Mouse (Mus musculus) brain, embryonic 18.5 days (tissue): ENCODE measurements around the gene Snx8.
"Not testable (repeated sequence)": the region's sequence is repeated elsewhere in the genome, so short reads cannot be mapped to it uniquely, and the experiment has no call there.

ENCODE experiments used
- DNase-seq: peaks from one replicate; pipeline ENCODE4 v3.0.0-alpha.2; 2012; ENCODE audit warnings: low read depth, low spot score

The Snx8 gene

DNA sequence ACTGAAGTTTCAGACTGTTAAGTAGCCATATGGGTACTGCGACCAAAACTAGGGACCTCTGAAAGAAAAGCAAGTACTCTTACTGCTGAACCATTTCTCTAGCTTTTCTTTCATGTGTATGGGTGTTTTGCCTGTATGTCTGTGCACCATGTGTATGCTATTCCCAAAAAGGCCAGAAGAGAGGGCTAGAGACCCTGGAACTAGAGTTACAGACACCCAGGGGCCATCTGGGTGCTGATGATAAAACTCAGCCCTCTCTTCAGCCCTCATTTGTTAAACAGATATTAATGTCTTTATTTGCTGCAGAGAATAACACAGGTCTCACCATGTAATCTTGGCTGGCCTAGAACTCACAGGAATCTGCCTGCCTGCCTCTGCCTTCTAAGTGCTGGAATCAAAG lies 4.6 kb downstream of the Snx8 start:
- no peak for DNase-seq

DNA sequence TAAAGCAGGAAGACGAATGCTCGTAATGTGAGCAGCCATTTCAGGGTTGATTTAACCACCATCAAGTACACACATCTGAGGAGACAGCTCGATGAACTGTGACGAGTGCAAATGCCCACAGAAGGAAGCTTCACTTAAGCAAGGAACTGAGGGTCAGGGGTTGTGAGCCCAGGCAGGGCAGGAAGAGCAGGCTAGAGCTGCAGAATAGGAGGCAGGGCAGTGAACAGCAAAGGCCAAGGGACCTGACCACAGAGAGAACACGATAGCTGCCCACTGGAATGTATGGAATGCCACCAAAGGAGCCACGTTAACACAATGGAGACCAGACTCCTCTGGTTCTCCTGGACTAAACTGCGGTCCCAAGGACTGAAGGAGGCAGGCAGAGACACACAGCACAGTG lies 5.5 kb downstream of the Snx8 start:
- DNase-seq, result no peak

DNA sequence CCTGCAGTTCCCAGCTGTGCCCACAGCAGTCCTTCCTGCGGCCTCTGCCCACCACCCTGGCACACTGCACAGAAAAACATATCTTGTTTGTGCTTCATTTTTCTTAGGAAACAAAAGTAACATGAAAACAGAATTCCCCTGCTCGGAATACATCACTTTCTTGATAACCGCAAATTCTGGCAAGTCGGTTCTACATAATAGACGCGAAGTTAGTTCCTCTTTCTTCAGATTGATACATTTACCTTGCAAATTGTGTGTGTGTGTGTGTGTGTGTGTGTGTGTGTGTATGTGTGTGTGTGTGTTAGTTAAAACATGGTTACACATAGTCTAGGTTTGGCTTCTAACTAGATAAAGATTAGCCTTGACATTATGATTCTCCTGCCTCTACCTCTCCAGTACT lies 6.4 kb downstream of the Snx8 start:
- no peak for DNase-seq

DNA sequence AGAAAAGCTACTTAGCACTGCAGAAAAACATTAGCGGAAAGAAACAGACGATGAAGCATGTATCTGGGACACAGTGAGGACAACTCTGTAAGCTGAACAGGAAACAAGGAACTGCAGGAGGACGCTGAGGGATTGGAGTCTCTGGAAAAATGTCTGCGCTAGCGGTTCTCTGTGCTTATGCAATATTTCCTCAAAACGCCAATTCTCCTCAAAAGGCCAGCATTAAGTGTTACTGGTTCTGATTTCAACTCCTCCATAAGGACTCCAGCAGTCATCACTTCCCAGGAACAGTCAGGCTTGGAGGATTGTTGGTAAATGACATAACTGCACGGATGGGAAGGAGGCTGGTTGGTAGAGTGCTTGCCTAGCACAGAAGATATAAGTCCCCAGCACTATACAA lies 7.9 kb downstream of the Snx8 start:
- DNase-seq, result no peak

DNA sequence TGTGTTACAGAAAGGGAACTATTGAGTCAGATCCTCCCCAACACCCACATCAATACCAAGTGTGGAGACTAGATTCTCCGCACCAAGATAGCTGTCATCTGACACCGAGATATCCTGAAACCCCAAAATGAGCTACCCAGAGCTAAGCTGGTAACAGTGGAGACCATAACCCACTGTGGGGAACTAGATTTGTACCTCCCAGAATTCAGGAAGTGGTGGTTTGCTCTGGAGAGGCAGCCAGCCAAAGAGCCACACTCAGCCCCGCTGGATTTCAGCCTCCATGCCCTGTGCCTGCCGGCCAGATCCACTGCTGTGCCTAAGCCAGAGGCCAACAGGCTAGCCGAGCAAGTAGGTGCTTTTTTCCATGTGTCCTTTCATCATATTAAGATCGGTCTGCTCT lies 9.8 kb downstream of the Snx8 start:
- no peak for DNase-seq

DNA sequence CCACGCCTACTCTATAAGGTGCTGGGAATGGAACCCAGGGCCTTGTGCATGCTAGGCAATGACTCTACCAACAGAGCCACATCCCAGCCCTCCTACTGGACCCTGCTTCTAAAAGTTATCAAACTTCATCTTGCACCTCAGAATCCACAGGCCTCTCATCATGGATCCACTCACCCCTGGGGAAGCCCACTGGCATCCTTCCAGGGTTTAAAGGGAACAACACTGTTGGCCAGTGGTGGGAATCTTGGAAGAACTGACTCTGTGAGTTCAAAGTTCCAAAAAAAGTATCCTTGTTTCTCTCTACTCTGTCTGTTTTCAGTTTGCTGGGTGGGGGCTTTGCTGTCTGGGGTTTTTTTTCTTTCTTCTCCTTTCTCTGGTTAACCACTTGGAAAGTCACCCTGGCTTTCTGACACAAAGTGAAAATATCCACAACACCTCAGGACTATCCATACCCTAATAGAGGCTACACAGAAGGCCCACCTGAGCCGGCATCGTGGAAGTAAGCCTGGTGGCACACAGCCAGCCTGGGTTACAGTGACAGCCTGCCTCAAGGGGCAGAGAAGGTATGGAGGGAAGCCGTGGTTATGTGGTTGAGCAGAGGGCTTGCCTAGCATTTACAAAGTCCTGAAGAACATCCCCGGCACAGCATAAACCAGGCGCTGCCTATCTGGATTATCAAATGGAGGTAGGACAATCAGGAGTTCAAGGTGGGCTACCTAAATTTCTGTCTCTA lies 10.8 kb downstream of the Snx8 start:
- DNase-seq, result no peak

DNA sequence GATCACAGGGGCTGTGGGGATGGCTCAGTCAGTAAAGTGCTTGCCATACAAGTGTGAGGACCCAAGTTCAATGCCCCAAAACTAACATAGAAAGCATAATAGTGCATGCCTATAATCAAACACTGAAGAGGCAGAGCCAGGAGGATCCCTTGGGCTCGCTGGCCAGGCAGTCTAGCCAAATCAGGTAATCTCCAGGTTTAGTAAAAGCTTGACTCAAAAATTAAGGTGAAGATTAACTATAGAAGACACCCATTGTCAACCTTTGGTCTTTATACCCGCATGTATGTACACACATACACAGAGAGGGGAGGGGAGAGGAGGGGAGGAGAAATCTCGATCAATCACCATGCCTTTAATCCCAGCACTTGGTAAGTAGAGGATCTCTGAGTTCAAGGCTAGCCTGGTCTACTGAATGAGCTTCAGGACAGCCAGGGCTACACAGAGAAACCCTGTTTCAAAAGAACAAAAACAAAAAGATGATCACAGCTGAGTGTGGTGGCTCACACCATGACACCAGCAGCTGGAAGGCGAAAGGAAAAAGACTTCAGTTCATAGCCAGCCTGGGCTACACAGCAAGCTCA lies 13.7 kb downstream of the Snx8 start:
- DNase-seq, result no peak

DNA sequence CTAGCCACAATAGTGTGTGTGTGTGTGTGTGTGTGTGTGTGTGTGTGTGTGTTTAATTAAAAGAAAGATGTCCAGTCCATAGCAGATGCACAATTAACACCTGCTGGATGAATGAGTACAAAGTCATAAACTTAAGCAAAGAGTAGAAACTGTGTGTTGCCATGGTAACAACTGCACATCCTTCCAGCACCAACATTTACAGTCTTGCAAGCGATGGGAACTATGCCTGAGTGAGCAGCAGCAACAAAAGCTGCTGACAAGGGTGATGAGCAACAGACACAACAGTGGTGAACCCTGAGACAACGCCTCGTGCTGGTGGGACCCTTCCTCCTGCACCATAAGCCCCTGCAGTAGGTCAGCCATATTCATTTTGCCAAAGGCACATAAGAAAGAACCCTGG lies 14.8 kb downstream of the Snx8 start:
- no peak for DNase-seq

DNA sequence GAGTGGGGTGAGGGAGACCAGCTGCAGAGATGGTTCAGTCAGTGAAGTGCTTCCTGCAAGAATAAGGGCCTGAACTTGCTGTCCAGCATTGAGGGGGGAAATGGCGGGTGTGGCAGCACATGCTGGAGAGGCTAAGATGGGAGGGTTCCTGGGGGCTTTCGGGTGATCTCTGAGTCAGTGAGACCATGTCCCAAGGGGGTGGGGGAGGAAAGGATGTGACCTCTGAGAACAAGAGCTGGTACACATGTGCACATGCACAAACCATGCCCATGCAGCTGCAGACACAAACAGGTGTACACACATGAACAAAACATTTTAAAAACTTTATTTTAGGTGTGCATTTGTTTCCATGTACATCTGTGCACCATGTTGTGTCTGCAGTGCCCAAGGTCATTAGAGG lies 15.4 kb downstream of the Snx8 start:
- no peak for DNase-seq

DNA sequence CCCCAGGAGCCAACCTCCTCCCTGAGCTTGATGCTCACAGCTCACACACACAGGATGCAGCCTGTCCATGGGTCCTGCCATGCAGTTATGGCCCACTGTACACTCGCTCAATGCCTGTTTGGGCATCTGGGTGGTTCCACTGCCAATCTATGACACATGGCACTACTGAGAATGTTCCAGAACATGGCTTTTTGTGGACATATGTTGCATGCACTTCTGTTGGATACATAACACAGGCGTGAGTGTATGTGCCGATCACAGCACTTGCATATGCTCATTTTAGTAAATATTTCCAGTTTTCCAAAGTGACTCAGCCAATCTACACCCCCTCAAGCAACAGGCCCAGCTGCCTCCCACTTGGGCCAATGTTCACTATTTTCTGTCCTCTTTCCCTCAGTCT lies 17.4 kb downstream of the Snx8 start:
- peak; percentile 64 for DNase-seq

DNA sequence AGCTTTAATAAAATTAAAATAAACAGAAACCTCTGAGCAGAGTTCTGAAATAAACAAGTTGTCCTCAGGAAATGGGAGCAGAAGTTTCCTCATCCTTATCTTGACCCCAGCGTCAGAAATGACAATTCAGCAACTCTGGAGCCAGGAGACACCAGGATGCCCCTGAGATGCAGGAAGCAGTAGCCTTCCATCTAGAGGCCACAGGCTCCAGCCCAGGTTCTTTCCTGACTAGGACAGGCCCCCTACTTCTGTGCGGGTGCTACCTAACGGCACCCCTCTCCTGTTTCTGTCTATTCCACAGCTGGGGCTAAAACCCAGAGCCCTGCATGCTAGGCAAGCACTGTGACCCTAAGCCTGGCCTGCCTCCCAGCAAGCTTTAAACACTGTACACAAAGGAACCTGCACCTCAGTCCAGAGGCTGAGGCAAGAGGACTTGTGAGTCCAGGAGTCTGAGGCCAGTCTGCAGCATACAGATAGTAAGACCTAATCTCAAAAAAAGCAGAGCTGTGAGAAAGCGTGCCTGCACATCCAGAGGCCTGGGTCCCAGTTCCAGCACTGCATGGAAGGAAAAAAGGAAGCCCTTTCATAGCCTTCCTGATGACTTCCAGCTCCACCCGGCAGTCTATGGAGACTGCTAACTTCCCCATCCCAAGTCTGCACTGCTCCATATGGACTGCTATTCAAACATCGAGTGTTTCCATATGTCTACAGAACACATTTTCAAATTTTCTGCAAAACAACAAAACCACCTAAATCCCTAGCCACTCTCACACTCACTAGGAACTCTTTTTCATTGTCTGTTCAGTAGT lies 18.4 kb downstream of the Snx8 start:
- no peak for DNase-seq

DNA sequence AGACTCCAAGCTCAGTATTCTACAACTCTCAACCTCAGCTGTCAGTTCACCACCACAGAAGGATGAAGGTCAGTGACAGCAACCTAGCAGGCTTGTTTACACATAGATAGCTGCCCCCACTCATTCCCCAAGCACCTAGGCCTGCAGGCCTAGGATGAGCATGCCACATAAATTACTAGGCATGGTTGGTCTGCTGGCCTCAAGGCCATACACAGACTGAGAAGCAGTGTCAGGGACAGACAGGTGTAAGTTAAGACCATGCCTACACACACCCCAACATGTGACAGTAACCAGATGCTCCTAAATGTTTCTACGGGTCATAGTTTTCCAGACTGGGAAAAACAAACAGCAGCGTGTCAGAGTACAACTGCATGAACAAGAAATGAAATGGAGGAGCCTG lies 19.6 kb downstream of the Snx8 start:
- DNase-seq, result no peak

DNA sequence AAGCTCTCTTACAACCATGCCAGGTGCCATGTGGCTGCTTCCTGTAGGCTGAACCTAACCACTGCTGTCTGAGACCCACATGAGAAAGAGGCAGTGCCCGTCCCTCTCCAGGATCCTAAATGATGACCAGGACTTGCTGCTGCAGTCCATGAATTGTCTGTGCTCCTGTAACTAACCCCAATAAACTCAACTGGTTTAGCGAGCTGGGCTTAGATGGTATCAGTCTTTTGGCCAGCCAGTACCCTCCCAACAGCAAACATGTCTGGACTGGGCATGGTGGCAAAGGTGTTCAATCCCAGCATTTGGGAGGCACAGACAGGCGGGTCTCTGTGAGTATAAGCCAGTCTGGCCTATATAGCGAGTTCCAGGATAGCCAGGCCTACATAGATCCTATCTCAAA lies 20.1 kb downstream of the Snx8 start:
- no peak for DNase-seq

DNA sequence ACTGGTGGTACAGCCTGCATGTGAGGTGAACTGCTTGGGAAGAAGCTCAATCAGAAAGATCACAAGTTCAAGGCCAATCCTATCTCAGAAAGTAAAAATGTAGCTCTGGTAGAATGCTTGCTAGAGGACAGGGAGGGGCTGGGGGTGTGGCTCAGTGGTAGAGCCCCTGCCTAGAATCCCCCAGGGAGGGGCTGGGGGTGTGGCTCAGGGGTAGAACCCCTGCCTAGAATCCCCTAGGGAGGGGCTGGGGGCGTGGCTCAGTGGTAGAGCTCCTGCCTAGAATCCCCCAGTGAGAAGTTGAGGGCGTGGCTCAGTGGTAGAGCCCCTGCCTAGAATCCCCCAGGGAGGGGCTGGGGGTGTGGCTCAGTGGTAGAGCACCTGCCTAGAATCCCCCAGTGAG lies 20.9 kb downstream of the Snx8 start:
- not testable (repeated sequence) for DNase-seq

DNA sequence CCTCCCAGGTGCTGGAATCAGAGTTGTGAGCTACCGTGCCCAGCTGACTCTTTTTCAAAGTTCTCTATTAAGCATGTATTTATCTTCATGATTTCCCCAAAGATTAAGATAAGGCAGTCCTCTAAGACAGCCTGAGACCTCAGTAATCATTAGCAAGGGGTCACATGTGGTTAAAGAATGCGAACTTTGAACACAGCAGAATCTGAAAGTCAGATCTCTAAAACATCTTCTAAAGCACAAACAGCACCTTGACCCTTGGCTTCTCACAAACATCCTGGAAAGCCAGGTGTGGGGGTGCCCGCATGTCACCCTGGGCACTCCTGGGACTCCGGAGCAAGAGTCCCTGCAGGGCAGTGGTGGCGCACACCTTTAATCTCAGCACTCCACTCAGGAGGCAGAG lies 24.6 kb downstream of the Snx8 start:
- DNase-seq, result no peak

DNA sequence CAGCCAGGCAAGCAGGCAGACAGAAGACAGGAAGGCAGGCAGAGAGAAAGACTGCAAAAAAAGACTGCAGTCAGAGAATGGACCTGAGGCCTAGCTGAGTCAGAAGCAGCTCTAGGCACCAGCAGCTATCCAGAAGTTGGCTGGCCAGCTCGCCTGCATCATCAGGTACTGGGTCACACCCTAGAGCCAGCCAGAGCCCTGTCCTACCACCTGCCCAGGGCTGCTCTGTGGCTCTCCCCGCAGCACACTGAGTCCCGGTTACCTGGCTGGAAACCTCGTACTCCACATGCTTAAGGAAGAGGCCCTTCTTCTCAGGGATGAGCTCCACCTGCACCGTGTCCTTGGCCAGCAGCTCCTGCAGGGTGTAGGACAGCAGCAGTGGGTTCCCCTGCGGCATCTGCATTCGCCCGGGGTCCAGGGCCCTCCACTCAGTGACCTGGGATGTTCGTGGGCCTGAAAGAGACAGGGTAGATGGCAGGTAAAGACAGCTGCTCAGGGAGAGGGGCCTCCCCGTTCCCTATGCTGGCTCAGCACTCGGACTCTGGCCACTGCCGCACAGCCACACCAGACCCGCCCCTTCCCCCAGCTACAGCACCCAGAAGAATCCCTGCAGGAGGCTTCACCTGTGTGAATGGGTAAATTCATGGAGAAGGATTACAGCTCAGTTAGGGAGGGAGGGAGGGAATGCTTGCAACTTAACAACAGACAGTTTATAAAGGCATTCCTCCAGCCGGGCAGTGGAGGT lies 29.0 kb downstream of the Snx8 start:
- DNase-seq, result no peak

DNA sequence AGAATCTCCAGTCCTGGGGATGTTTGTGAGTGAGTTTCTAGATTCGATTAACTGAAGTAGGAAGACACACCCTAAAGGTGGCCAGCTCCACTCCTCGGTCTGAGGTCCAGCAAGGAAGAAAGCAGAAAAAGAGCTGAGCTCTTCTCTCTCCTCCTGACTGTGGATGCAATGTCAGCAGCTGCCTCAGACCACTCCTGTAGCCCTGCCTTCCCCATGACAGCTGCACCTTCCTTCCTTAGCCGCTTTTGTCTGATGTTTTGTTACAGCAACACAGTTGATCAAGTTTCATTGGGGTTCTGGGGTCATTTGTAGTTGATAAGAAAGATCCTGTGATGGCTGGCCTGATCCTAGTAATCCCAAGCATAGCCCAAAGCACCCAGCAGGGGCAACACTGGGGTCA lies 31.6 kb downstream of the Snx8 start:
- no peak for DNase-seq

DNA sequence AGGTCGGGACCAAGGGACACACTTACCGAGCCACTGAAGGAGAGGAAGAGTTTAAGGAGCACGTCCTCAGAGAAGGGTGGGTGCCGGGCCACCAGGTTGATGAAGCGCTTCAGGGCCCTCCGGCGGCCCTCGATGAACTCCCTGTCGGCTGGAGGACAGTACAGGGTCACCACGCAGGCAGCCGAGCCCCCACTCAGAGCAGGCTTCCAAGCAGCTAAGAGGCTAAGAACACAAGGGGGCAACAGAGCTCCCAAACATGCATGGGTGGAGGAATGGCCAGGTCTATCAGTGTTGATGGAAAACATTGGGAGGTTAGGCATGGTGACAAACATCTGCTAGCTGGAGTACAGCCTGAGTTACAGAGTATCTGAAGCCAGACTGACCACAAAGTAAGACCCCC lies 33.1 kb downstream of the Snx8 start:
- no peak for DNase-seq

DNA sequence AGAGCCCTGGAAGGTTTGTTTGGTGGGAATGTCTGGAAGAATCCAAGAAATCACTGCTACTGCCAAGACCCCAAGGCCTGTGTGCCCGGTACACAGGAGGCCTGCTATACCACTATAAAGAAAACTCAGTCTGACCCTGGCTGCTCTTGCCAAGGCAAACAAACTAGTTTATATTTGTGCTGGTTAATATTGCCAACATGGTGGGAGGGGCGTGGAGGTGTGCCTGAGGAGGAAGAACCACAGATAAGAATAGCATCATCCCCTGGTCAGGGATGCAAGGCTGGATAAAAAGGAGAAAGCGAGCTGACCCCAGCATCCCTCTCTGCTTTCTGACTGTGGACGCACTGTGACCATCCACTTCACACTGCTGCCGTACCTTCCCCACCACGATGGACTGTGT lies 36.7 kb downstream of the Snx8 start:
- DNase-seq, result no peak

DNA sequence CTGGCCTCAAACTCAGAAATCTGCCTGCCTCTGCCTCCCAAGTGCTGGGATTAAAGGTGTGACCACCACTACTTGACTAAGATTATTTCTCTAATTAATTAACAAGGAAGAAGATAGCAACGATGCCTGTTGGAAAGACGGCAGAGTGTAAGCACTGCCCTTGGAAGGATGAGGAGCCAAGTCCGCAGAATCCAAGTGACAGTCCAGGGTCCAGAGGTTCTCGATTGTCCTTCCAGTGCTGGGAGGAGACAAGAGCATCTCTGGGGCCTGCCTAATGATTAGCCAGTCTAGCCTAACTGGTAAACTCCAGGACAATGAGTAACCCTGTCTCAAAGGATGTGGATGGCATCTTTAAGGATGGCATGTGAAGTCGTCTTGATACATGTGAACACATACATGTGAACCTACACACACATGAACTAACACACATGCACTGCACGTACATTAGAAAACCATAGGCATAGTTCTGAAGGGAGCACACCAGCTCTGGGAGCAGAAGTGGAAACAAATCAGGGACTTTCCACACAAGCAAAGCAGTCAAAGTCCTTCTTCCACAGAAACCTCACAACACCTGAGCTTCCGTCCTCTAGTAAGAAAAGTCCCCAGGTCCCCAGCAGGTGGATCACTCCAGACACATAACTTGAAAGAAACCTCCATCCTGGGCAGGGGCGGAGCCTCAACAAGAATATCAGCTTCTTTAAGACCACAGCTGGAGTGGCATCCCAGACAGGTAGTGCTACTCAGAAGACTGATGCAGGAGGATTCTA lies 38.1 kb downstream of the Snx8 start:
- no peak for DNase-seq

DNA sequence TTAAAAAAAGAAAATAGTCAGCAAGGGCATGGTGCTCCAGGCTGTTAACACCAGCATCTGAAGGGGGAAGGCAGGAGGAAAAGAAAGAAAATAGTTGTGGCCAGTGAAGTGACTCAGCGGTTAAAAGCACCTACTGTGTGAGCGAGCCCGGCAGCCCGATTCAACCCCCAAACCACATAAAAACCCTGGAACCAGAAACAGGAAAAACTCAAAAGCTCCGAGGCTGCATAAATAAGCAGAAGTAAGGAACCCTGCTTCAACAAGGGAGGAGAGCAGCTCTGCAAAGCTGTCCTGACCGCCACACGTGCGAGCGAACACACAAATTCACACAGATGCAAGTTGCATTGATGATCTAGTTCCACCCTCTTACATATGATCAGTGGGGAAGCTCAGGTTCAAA lies 39.2 kb downstream of the Snx8 start:
- DNase-seq, result no peak

DNA sequence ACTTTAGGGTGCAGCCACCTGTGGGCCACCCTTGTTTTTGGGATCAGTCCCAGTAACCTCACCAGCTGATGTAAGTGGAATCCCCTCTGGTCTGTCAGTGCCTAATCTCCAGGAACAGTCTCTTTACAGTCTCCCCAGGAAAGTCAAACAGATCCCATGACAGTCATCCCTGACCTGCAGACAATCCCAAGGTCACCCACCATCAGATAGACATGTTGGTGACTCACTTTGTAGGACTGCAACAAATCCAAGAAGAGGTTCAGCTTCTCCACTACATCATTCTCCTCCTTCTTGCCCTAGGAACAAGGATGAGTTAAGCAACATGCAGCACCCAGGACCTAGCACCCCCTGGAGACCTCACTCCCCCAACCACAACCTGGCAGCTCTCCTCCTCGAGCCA lies 43.0 kb downstream of the Snx8 start:
- DNase-seq, result no peak
